Mouse (Mus musculus) monocyte, adult 5-6 weeks (primary cell): ENCODE measurements around the gene Alox5. TPM values are rescaled to one million over a fixed set of nuclear protein-coding genes. Genes with fewer than 3 reads are reported as not detected.

Experiments used
- ATAC-seq: fragments of 153-309, 156-312 bp; replicated peaks from 2 replicates; pipeline ENCODE4 v1.8.0; 2017; ENCODE audit warnings: mild to moderate bottlenecking; ENCODE audit not compliant: low TSS enrichment, insufficient number of reproducible peaks, severe bottlenecking, poor library complexity, low FRiP score
- total RNA-seq: library from RNA; stranded (forward); fragments of 200-1000, 200-491, 200-594 nt; gene quantifications from 3 replicates; pipeline ENCODE4 v1.2.3, GENCODE M21; 2017

The Alox5 gene
- total RNA-seq, 1 experiment from 2014 or later, result 92.8 TPM

GRCm38 (mm10) chr6:116397621-116398020 is 63.4 kb downstream of the Alox5 start:
- ATAC-seq, result no peak

GRCm38 (mm10) chr6:116394916-116395648 is 65.9 kb downstream of the Alox5 start:
- no peak for ATAC-seq

- no peak for ATAC-seq
Observed at GRCm38 (mm10) chr6:116389481-116389880, 71.5 kb downstream of the Alox5 start.

GRCm38 (mm10) chr6:116388068-116388467 is 72.9 kb downstream of the Alox5 start:
- no peak for ATAC-seq

GRCm38 (mm10) chr6:116386506-116386905 is 74.5 kb downstream of the Alox5 start:
- ATAC-seq, result no peak

GRCm38 (mm10) chr6:116386045-116386415 is 74.9 kb downstream of the Alox5 start:
- no peak for ATAC-seq

- no peak for ATAC-seq
Observed at GRCm38 (mm10) chr6:116385194-116386044, 75.6 kb downstream of the Alox5 start.

GRCm38 (mm10) chr6:116383582-116383981 is 77.4 kb downstream of the Alox5 start:
- ATAC-seq, result no peak

GRCm38 (mm10) chr6:116381605-116382004 is 79.4 kb downstream of the Alox5 start:
- no peak for ATAC-seq

- no peak for ATAC-seq
Observed at GRCm38 (mm10) chr6:116380157-116380556, 80.8 kb downstream of the Alox5 start.

- no peak for ATAC-seq
Observed at GRCm38 (mm10) chr6:116378892-116379291, 82.1 kb downstream of the Alox5 start.

GRCm38 (mm10) chr6:116374618-116375017 is 86.4 kb downstream of the Alox5 start:
- no peak for ATAC-seq

GRCm38 (mm10) chr6:116374136-116374535 is 86.8 kb downstream of the Alox5 start:
- ATAC-seq, result no peak

- ATAC-seq, result no peak
Observed at GRCm38 (mm10) chr6:116371500-116371899, 89.5 kb downstream of the Alox5 start.

GRCm38 (mm10) chr6:116370216-116370976 is 90.6 kb downstream of the Alox5 start:
- ATAC-seq, result no peak

- ATAC-seq, result no peak
Observed at GRCm38 (mm10) chr6:116369811-116370210, 91.2 kb downstream of the Alox5 start.

GRCm38 (mm10) chr6:116367971-116368370 is 93.0 kb downstream of the Alox5 start:
- no peak for ATAC-seq

- ATAC-seq, result no peak
Observed at GRCm38 (mm10) chr6:116361993-116362392, 99.0 kb downstream of the Alox5 start.

- no peak for ATAC-seq
Observed at GRCm38 (mm10) chr6:116361463-116361862, 99.5 kb downstream of the Alox5 start.
